15 mouse cellular contexts compared by ENCODE assay signal in genomic region chr15:83292261-83293056, GRCm38 (mm10). TPM values are rescaled to one million over a fixed set of nuclear protein-coding genes. Genes with fewer than 3 reads are reported as not detected.
DNase-seq lines count a peak whose midpoint lies in the region; ATAC-seq and TF ChIP-seq lines count a peak whose summit lies in the region.
"Had no signal": no experiment of that assay in that cellular context is flagged by ENCODE, and none has a peak within 500 bp of the region (broad histone marks: within the 10 kb centered on the region; RNA-seq: fewer than 3 reads in every experiment).

No protein-coding gene starts in this region.

- no peak for ATAC-seq in stomach, embryonic 16.5 days (ENCODE audit: insufficient read depth, low FRiP score)

- no peak overlapping the region for H3K4me3 ChIP-seq in heart, adult 2 months
- no peak overlapping the region for H3K4me3 ChIP-seq in testis, adult 2 months (ENCODE audit: control insufficient read depth, low read depth, low read length)
- H3K4me3 ChIP-seq in stomach, embryonic 16.5 days (replicated peaks; ENCODE audit: low read length): no peak overlapping the region
- H3K4me3 ChIP-seq: forebrain, embryonic 10.5 days; hindbrain, embryonic 13.5 days; limb, embryonic 13.5 days; midbrain, embryonic 12.5 days; neural tube, embryonic 15.5 days had no signal

- no peak for TF ChIP-seq POLR2A in heart, adult 2 months (IDR thresholded peaks at IDR 0.05; ENCODE audit: insufficient read depth, low read depth, low read length)
- no peak for TF ChIP-seq POLR2A in testis, adult 2 months (IDR thresholded peaks at IDR 0.05; ENCODE audit: control insufficient read depth, low read depth, low read length)

- H3K36me3 ChIP-seq in heart, adult 2 months (ENCODE audit: control insufficient read depth, insufficient read depth, low read length): no peaks in the 10 kb centered on the region
- no peaks in the 10 kb centered on the region for H3K36me3 ChIP-seq in testis, adult 2 months (ENCODE audit: control insufficient read depth, insufficient read depth, low read length)
- no peaks in the 10 kb centered on the region for H3K36me3 ChIP-seq in stomach, embryonic 16.5 days (ENCODE audit: control insufficient read depth, insufficient read depth, low read length)
- H3K36me3 ChIP-seq: forebrain, embryonic 10.5 days; hindbrain, embryonic 13.5 days; midbrain, embryonic 12.5 days; neural tube, embryonic 15.5 days had no signal

- 53% methylated on average over 13 of the region's 13 CpGs for WGBS in heart, adult 2 months
- WGBS in stomach, embryonic 16.5 days: 82% methylated on average over 13 of the region's 13 CpGs

- H3K79me2 ChIP-seq in heart, adult 2 months (replicated peaks; ENCODE audit: control insufficient read depth, insufficient read depth, low read length): no peaks in the 10 kb centered on the region

- TF ChIP-seq CTCF in heart, adult 2 months (IDR thresholded peaks at IDR 0.05): no peak
- TF ChIP-seq CTCF in testis, adult 2 months (IDR thresholded peaks at IDR 0.05; ENCODE audit: control insufficient read depth, insufficient read depth, insufficient replicate concordance, low read depth, low read length): no peak

- intact Hi-C loops in heart, adult 2 months (cut with DNase I): loop anchor here (2.0 kb wide), 1 partner anchor 24 kb away; no protein-coding TSS in a partner anchor

- H3K4me1 ChIP-seq in heart, adult 2 months (ENCODE audit: control insufficient read depth, insufficient read depth, low read length): peaks cover 18% of the 10 kb centered on the region
- H3K4me1 ChIP-seq in testis, adult 2 months (ENCODE audit: control insufficient read depth, insufficient read depth, low read length): peaks cover 12% of the 10 kb centered on the region
- H3K4me1 ChIP-seq in stomach, embryonic 16.5 days (ENCODE audit: control insufficient read depth, insufficient read depth, low read length): peaks cover 13% of the 10 kb centered on the region

- DNase-seq in heart, adult 2 months: peak; percentile 37 to 44
- no peak for DNase-seq in heart, postnatal 4 days
- no peak for DNase-seq in testis, postnatal 14 days (ENCODE audit: low spot score)
- DNase-seq in kidney, adult 9 months: peak; percentile 78
- DNase-seq in gastrocnemius, postnatal 10 days: no peak
- no peak for DNase-seq in adrenal gland, adult 2 months
- DNase-seq: gastrocnemius, postnatal 25 days; thymus, postnatal 4 days had no signal

- H3K9ac ChIP-seq in heart, adult 2 months (ENCODE audit: low read depth, low read length): no peak overlapping the region
- no peak overlapping the region for H3K9ac ChIP-seq in stomach, embryonic 16.5 days (ENCODE audit: low read length)
- H3K9ac ChIP-seq: hindbrain, embryonic 13.5 days; limb, embryonic 13.5 days; midbrain, embryonic 12.5 days; neural tube, embryonic 15.5 days had no signal

- no peaks in the 10 kb centered on the region for H3K27me3 ChIP-seq in heart, adult 2 months (ENCODE audit: control insufficient read depth, insufficient read depth, low read length)
- H3K27me3 ChIP-seq in testis, adult 2 months (ENCODE audit: control insufficient read depth, insufficient read depth, low read length): no peaks in the 10 kb centered on the region
- H3K27me3 ChIP-seq in stomach, embryonic 16.5 days (ENCODE audit: control insufficient read depth, insufficient read depth, low read length): no peaks in the 10 kb centered on the region
- H3K27me3 ChIP-seq: hindbrain, embryonic 13.5 days; limb, embryonic 13.5 days; midbrain, embryonic 12.5 days; neural tube, embryonic 15.5 days had no signal

- no peak overlapping the region for H3K4me2 ChIP-seq in stomach, embryonic 16.5 days (ENCODE audit: low read depth, low read length)
- H3K4me2 ChIP-seq: hindbrain, embryonic 13.5 days; limb, embryonic 13.5 days; midbrain, embryonic 12.5 days; neural tube, embryonic 15.5 days had no signal

- no peaks in the 10 kb centered on the region for H3K9me3 ChIP-seq in stomach, embryonic 16.5 days (replicated peaks; ENCODE audit: control insufficient read depth, low read length)
- H3K9me3 ChIP-seq: forebrain, embryonic 10.5 days; hindbrain, embryonic 13.5 days; limb, embryonic 13.5 days; midbrain, embryonic 12.5 days; neural tube, embryonic 15.5 days had no signal

- peak overlapping the region; percentile 85 for H3K27ac ChIP-seq in heart, adult 2 months
- H3K27ac ChIP-seq in testis, adult 2 months (ENCODE audit: control insufficient read depth, insufficient read depth, low read depth, low read length): peak overlapping the region; percentile 24; the same call in 1 of the 2 replicates
- peak overlapping the region; percentile 42 for H3K27ac ChIP-seq in stomach, embryonic 16.5 days (ENCODE audit: low read length)
- H3K27ac ChIP-seq: forebrain, embryonic 10.5 days; hindbrain, embryonic 13.5 days; limb, embryonic 13.5 days; midbrain, embryonic 12.5 days; neural tube, embryonic 15.5 days had no signal

- TF ChIP-seq EP300 in heart, adult 2 months (IDR thresholded peaks at IDR 0.05; ENCODE audit: insufficient read depth, low read depth, low read length): no peak

RNA-seq across cellular contexts. Expression of gene A4galt, which starts 40.9 kb away (rescaled TPM):
- 1 to 10 TPM; 5.2 to 6.3 TPM for total RNA-seq in heart, adult 2 months (2021)
- polyA plus RNA-seq in heart, adult 2 months (2012; rRNA removed): 9.7 and 14.9 TPM in 2 replicates
- 1 to 10 TPM; 3.4 to 4.1 TPM for total RNA-seq in heart, postnatal 4 days (2021)
- 2.3 and 3.0 TPM in 2 replicates for polyA plus RNA-seq in testis, adult 2 months (2012; rRNA removed)
- polyA plus RNA-seq in stomach, embryonic 16.5 days (2015; fragmentation: Nextera tagmentation; extraction: Ambion mirVana): 15.3 and 16.9 TPM in 2 replicates
- 1 to 10 TPM; 5.3 to 7.0 TPM for total RNA-seq in gastrocnemius, postnatal 10 days (2021)
- total RNA-seq in adrenal gland, adult 2 months (2021): 10 to 100 TPM in 1 of 2 experiments, 1 to 10 TPM in 1; 8.3 to 14.2 TPM
- 8.8 and 22.2 TPM in 2 replicates for polyA plus RNA-seq in adrenal gland, adult 2 months (2012; rRNA removed)

RNA-seq across cellular contexts. Expression of gene Arfgap3, which starts 57.6 kb away (rescaled TPM):
- total RNA-seq in heart, adult 2 months (2021): 1 to 10 TPM; 9.6 to 9.8 TPM
- 12.2 and 13.1 TPM in 2 replicates for polyA plus RNA-seq in heart, adult 2 months (2012; rRNA removed)
- total RNA-seq in heart, postnatal 4 days (2021): 10 to 100 TPM; 21.5 to 22.6 TPM
- polyA plus RNA-seq in testis, adult 2 months (2012; rRNA removed): 139 and 142 TPM in 2 replicates
- 79.9 and 80.6 TPM in 2 replicates for polyA plus RNA-seq in stomach, embryonic 16.5 days (2015; fragmentation: Nextera tagmentation; extraction: Ambion mirVana)
- total RNA-seq in gastrocnemius, postnatal 10 days (2021): 10 to 100 TPM; 12.3 to 16.0 TPM
- total RNA-seq in adrenal gland, adult 2 months (2021): 10 to 100 TPM; 23.6 to 32.4 TPM
- 13.0 and 14.7 TPM in 2 replicates for polyA plus RNA-seq in adrenal gland, adult 2 months (2012; rRNA removed)

Comparison
In these comparisons a context has a peak if more than half of its experiments do, and no peak if none do; other contexts are left out.
1. DNase-seq: peak in heart, adult 2 months (2 of 2) and kidney, adult 9 months (single experiment); none in heart, postnatal 4 days (single experiment), testis, postnatal 14 days (single experiment), gastrocnemius, postnatal 10 days (single experiment) and adrenal gland, adult 2 months (single experiment).
2. H3K27ac ChIP-seq: peak in every context shown above with its lines; median percentile 85 in heart, adult 2 months; 42 in stomach, embryonic 16.5 days; 24 in testis, adult 2 months.